Mouse (Mus musculus) limb, embryonic 12.5 days (tissue): ENCODE measurements around the gene Klhl33. TPM values are rescaled to one million over a fixed set of nuclear protein-coding genes. Genes with fewer than 3 reads are reported as not detected.
A peak's percentile ranks its signal among the peaks of the same experiment; 100 is the strongest.
"Not testable (repeated sequence)": the region's sequence is repeated elsewhere in the genome, so short reads cannot be mapped to it uniquely, and the experiment has no call there.

Experiments
- ATAC-seq: fragments of 200-750 bp; cut with Nextera tagmentation; 2 replicates; pipeline ENCODE4 v1.8.0; 2017; ENCODE audit warnings: low read depth, moderate TSS enrichment; ENCODE audit not compliant: insufficient number of reproducible peaks, insufficient read depth, low FRiP score, low TSS enrichment
- H3K27ac ChIP-seq: fragments of 300-500 bp; sonication (generic); 2 replicates; pipeline ENCODE4 v1.5.1; 2016; ENCODE audit warnings: mild to moderate bottlenecking, moderate library complexity
- H3K27me3 ChIP-seq: fragments of 300-500 bp; sonication (generic); 2 replicates; pipeline ENCODE4 v1.6.1; 2016; ENCODE audit warnings: mild to moderate bottlenecking, moderate library complexity
- H3K36me3 ChIP-seq: fragments of 300-500 bp; sonication (generic); 2 replicates; pipeline ENCODE4 v1.6.1; 2016; ENCODE audit warnings: mild to moderate bottlenecking, moderate library complexity
- H3K4me1 ChIP-seq: fragments of 300-500 bp; sonication (generic); replicated peaks from 2 replicates; pipeline ENCODE4 v1.6.1; 2016
- H3K4me2 ChIP-seq: fragments of 300-500 bp; sonication (generic); 2 replicates; pipeline ENCODE4 v1.6.1; 2016; ENCODE audit warnings: mild to moderate bottlenecking, moderate library complexity
- H3K4me3 ChIP-seq: fragments of 300-500 bp; sonication (generic); replicated peaks from 2 replicates; pipeline ENCODE4 v1.5.1; 2016; ENCODE audit warnings: mild to moderate bottlenecking
- H3K9ac ChIP-seq: fragments of 300-500 bp; sonication (generic); replicated peaks from 2 replicates; pipeline ENCODE4 v1.6.1; 2016; ENCODE audit warnings: mild to moderate bottlenecking, moderate library complexity
- H3K9me3 ChIP-seq: fragments of 300-500 bp; sonication (generic); 2 replicates; pipeline ENCODE4 v1.6.1; 2016; ENCODE audit warnings: mild to moderate bottlenecking, moderate library complexity
- WGBS: fragments of 180-500 bp; shearing (Covaris S2); methylation state at CpG from one replicate; pipeline ENCODE4 v1.1.7; 2016; 5-methylcytosine and 5-hydroxymethylcytosine counted together
- polyA plus RNA-seq: library from polyadenylated mRNA; unstranded; fragments of >200 nt; fragmentation: Nextera tagmentation; extraction: Ambion mirVana; gene quantifications from 2 replicates; pipeline ENCODE4 v1.2.1, GENCODE M21; 2016

The Klhl33 gene
- polyA plus RNA-seq, 1 experiment from 2014 or later, result 0.11 TPM

GRCm38 (mm10) chr14:50875591-50876230, 21.6 kb downstream of the Klhl33 start:
- no peak for ATAC-seq
- WGBS, result 85% methylated on average over 6 of the region's 6 CpGs
- H3K4me3 ChIP-seq, result no peak overlapping the region

GRCm38 (mm10) chr14:50875175-50875574, 22.1 kb downstream of the Klhl33 start:
- H3K36me3 ChIP-seq, result no peaks in the 10 kb centered on the region
- no peak overlapping the region for H3K4me3 ChIP-seq
- no peak for ATAC-seq
- WGBS, result 86% methylated on average over 3 of the region's 3 CpGs
- H3K4me2 ChIP-seq, result no peak overlapping the region
- H3K9me3 ChIP-seq, result no peaks in the 10 kb centered on the region
- no peaks in the 10 kb centered on the region for H3K27me3 ChIP-seq
- no peak overlapping the region for H3K27ac ChIP-seq
- H3K9ac ChIP-seq, result no peak overlapping the region
- no peaks in the 10 kb centered on the region for H3K4me1 ChIP-seq

More at GRCm38 (mm10) chr14:50875591-50876230, 21.6 kb downstream of the Klhl33 start:
- Histone ChIP-seq H3K9me3 (no peaks in the 10 kb centered on the region), H3K27ac (no peak overlapping the region), H3K27me3 (no peaks in the 10 kb centered on the region), H3K9ac (no peak overlapping the region), H3K4me2 (no peak overlapping the region), H3K4me1 (no peaks in the 10 kb centered on the region), H3K36me3 (no peaks in the 10 kb centered on the region)

- ATAC-seq, result no peak
- 85% methylated on average over 2 of the region's 2 CpGs for WGBS
- H3K4me2 ChIP-seq, result no peak overlapping the region
- H3K9me3 ChIP-seq, result no peaks in the 10 kb centered on the region
- H3K36me3 ChIP-seq, result 0 out of 2 replicates have a peak, but pooled peaks cover 5% of the 10 kb centered on the region
- no peak overlapping the region for H3K4me3 ChIP-seq
- no peaks in the 10 kb centered on the region for H3K27me3 ChIP-seq
- H3K27ac ChIP-seq, result no peak overlapping the region
- H3K9ac ChIP-seq, result no peak overlapping the region
- H3K4me1 ChIP-seq, result no peaks in the 10 kb centered on the region
Observed at GRCm38 (mm10) chr14:50871284-50871683, 26.0 kb downstream of the Klhl33 start.

GRCm38 (mm10) chr14:50870805-50871143, 26.5 kb downstream of the Klhl33 start:
- no peaks in the 10 kb centered on the region for H3K27me3 ChIP-seq
- no peaks in the 10 kb centered on the region for H3K9me3 ChIP-seq
- H3K36me3 ChIP-seq, result 0 out of 2 replicates have a peak, but pooled peaks cover 5% of the 10 kb centered on the region
- WGBS, result 29% methylated on average over 5 of the region's 5 CpGs
- no peak for ATAC-seq
- peak overlapping the region; percentile 78; the same call in 1 of the 2 replicates for H3K27ac ChIP-seq
- no peaks in the 10 kb centered on the region for H3K4me1 ChIP-seq
- no peak overlapping the region; the same call in 1 of the 2 replicates for H3K9ac ChIP-seq
- peak overlapping the region; percentile 48 for H3K4me3 ChIP-seq
- peak overlapping the region; percentile 63 for H3K4me2 ChIP-seq

GRCm38 (mm10) chr14:50869889-50870804, 27.2 kb downstream of the Klhl33 start, which contains the start of gene Tep1:
Gene Tep1 (minus strand): TSS chr14:50870560.
- Histone ChIP-seq H3K36me3 (0 out of 2 replicates have a peak, but pooled peaks cover 5% of the 10 kb centered on the region), H3K4me2 (peak within 1 kb of the TSS; percentile 63), H3K27ac (peak within 1 kb of the TSS; percentile 78), H3K4me3 (peak within 1 kb of the TSS; percentile 48), H3K4me1 (no peaks in the 10 kb centered on the region), H3K9ac (peak within 1 kb of the TSS; percentile 59), H3K9me3 (no peaks in the 10 kb centered on the region), H3K27me3 (no peaks in the 10 kb centered on the region)
- peak; percentile 84 for ATAC-seq
- 8% methylated on average over 32 of the region's 32 CpGs for WGBS

- Histone ChIP-seq H3K27me3 (no peaks in the 10 kb centered on the region), H3K4me2 (no peak overlapping the region), H3K4me1 (no peaks in the 10 kb centered on the region), H3K9me3 (no peaks in the 10 kb centered on the region), H3K4me3 (no peak overlapping the region), H3K9ac (no peak overlapping the region), H3K27ac (no peak overlapping the region), H3K36me3 (0 out of 2 replicates have a peak, but pooled peaks cover 5% of the 10 kb centered on the region)
- no peak for ATAC-seq
- 83% methylated on average over 5 of the region's 5 CpGs for WGBS
Observed at GRCm38 (mm10) chr14:50868656-50869055, 28.7 kb downstream of the Klhl33 start.

- WGBS, result 77% methylated on average over 4 of the region's 4 CpGs
- Histone ChIP-seq H3K4me1 (no peaks in the 10 kb centered on the region), H3K4me3 (no peak overlapping the region), H3K27me3 (no peaks in the 10 kb centered on the region), H3K9me3 (no peaks in the 10 kb centered on the region), H3K4me2 (no peak overlapping the region), H3K9ac (no peak overlapping the region), H3K27ac (no peak overlapping the region), H3K36me3 (0 out of 2 replicates have a peak, but pooled peaks cover 5% of the 10 kb centered on the region)
- ATAC-seq, result no peak
Observed at GRCm38 (mm10) chr14:50868211-50868610, 29.1 kb downstream of the Klhl33 start.

GRCm38 (mm10) chr14:50866966-50867365, 30.3 kb downstream of the Klhl33 start:
- no peaks in the 10 kb centered on the region for H3K4me1 ChIP-seq
- H3K27me3 ChIP-seq, result no peaks in the 10 kb centered on the region
- no peaks in the 10 kb centered on the region for H3K9me3 ChIP-seq
- H3K9ac ChIP-seq, result no peak overlapping the region
- H3K4me2 ChIP-seq, result no peak overlapping the region
- H3K27ac ChIP-seq, result no peak overlapping the region
- no peak overlapping the region for H3K4me3 ChIP-seq
- WGBS, result 96% methylated on average over 3 of the region's 3 CpGs
- H3K36me3 ChIP-seq, result peaks cover 11% of the 10 kb centered on the region; the same call in 1 of the 2 replicates
- no peak for ATAC-seq

- ATAC-seq, H3K27ac ChIP-seq, H3K27me3 ChIP-seq: not testable (repeated sequence)
Observed at GRCm38 (mm10) chr14:50865005-50865404, 32.3 kb downstream of the Klhl33 start.

GRCm38 (mm10) chr14:50862641-50863040, 34.7 kb downstream of the Klhl33 start:
- Histone ChIP-seq H3K4me3 (no peak overlapping the region), H3K9me3 (no peaks in the 10 kb centered on the region), H3K9ac (no peak overlapping the region), H3K36me3 (peaks cover 24% of the 10 kb centered on the region), H3K27ac (no peak overlapping the region), H3K27me3 (no peaks in the 10 kb centered on the region), H3K4me2 (no peak overlapping the region), H3K4me1 (no peaks in the 10 kb centered on the region)
- ATAC-seq, result no peak
- 92% methylated on average over 10 of the region's 10 CpGs for WGBS

More at GRCm38 (mm10) chr14:50865005-50865404, 32.3 kb downstream of the Klhl33 start:
- peaks cover 20% of the 10 kb centered on the region; the same call in 1 of the 2 replicates for H3K36me3 ChIP-seq
- H3K4me3 ChIP-seq, H3K9ac ChIP-seq, H3K9me3 ChIP-seq, H3K4me2 ChIP-seq, H3K4me1 ChIP-seq: not testable (repeated sequence)

- H3K27me3 ChIP-seq, result no peaks in the 10 kb centered on the region
- H3K9me3 ChIP-seq, result no peaks in the 10 kb centered on the region
- H3K4me2 ChIP-seq, result no peak overlapping the region
- peaks cover 44% of the 10 kb centered on the region for H3K36me3 ChIP-seq
- no peak overlapping the region for H3K27ac ChIP-seq
- no peak overlapping the region for H3K4me3 ChIP-seq
- WGBS, result 82% methylated on average over 5 of the region's 5 CpGs
- no peak overlapping the region for H3K9ac ChIP-seq
- no peak for ATAC-seq
- H3K4me1 ChIP-seq, result no peaks in the 10 kb centered on the region
Observed at GRCm38 (mm10) chr14:50855788-50856187, 41.5 kb downstream of the Klhl33 start.
